Mouse (Mus musculus) testis, adult 2 months (tissue): Measurements from ENCODE around the gene Pdk3.

Experiments used
- CTCF ChIP-seq: fragments of 200-500 bp; IDR thresholded peaks from 2 replicates; pipeline ENCODE4 v1.5.1; 2012; ENCODE audit warnings: low read depth, mild to moderate bottlenecking, inconsistent platforms, low read length, moderate library complexity; ENCODE audit not compliant: control insufficient read depth, insufficient read depth, insufficient replicate concordance
- POLR2A ChIP-seq: fragments of 200-500 bp; IDR thresholded peaks from 2 replicates; pipeline ENCODE4 v1.6.1; 2012; ENCODE audit warnings: low read depth, mild to moderate bottlenecking, inconsistent platforms, low read length, moderate library complexity; ENCODE audit not compliant: control insufficient read depth

GRCm38 (mm10) chrX:93750566-93750965, 81.4 kb downstream of the Pdk3 start:
- TF ChIP-seq CTCF (no peak), POLR2A (no peak)
